Mouse (Mus musculus) hindbrain, embryonic 14.5 days (tissue): Measurements from ENCODE around the gene A230050P20Rik. TPM values are rescaled to one million over a fixed set of nuclear protein-coding genes. Genes with fewer than 3 reads are reported as not detected.

Experiments used
- ATAC-seq: fragments of 200-750 bp; cut with Nextera tagmentation; 2 replicates; pipeline ENCODE4 v1.8.0; 2017; ENCODE audit warnings: moderate number of reproducible peaks, mild to moderate bottlenecking, moderate TSS enrichment, moderate library complexity; ENCODE audit not compliant: low FRiP score
- DNase-seq: peaks from one replicate; pipeline ENCODE4 v3.0.0-alpha.2; 2015; ENCODE audit warnings: low spot score
- H3K27ac ChIP-seq: fragments of 300-500 bp; sonication (generic); 2 replicates; pipeline ENCODE4 v1.5.1; 2014; ENCODE audit warnings: mild to moderate bottlenecking, moderate library complexity
- H3K27me3 ChIP-seq: fragments of 300-500 bp; sonication (generic); 2 replicates; pipeline ENCODE4 v1.6.1; 2014; ENCODE audit warnings: mild to moderate bottlenecking, low read length, mixed read lengths; ENCODE audit not compliant: control insufficient read depth, insufficient read depth
- H3K36me3 ChIP-seq: fragments of 300-500 bp; sonication (generic); replicated peaks from 2 replicates; pipeline ENCODE4 v1.6.1; 2014; ENCODE audit not compliant: control insufficient read depth, insufficient read depth
- H3K4me1 ChIP-seq: fragments of 300-500 bp; sonication (generic); replicated peaks from 2 replicates; pipeline ENCODE4 v1.6.1; 2014; ENCODE audit warnings: antibody characterized with exemption, low read length, mixed read lengths; ENCODE audit not compliant: control insufficient read depth, insufficient read depth
- H3K4me2 ChIP-seq: fragments of 300-500 bp; sonication (generic); replicated peaks from 2 replicates; pipeline ENCODE4 v1.6.1; 2014; ENCODE audit warnings: mild to moderate bottlenecking, moderate library complexity
- H3K4me3 ChIP-seq: fragments of 300-500 bp; sonication (generic); replicated peaks from 2 replicates; pipeline ENCODE4 v1.5.1; 2014; ENCODE audit warnings: mild to moderate bottlenecking, low read length
- H3K9ac ChIP-seq: fragments of 300-500 bp; sonication (generic); 2 replicates; pipeline ENCODE4 v1.6.1; 2014
- H3K9me3 ChIP-seq: fragments of 300-500 bp; sonication (generic); 2 replicates; pipeline ENCODE4 v1.6.1; 2016; ENCODE audit warnings: low read length; ENCODE audit not compliant: control insufficient read depth
- WGBS: fragments of 180-500 bp; shearing (Covaris S2); extraction: QIAGEN DNeasy Blood & Tissue Kit; methylation state at CpG from one replicate; pipeline ENCODE4 v1.1.7; 2014; 5-methylcytosine and 5-hydroxymethylcytosine counted together
- microRNA-seq: library from miRNA; unstranded; fragments of <30 nt; microRNA quantifications from one replicate; pipeline ENCODE4, GENCODE M21; 2016
- polyA plus RNA-seq: library from polyadenylated mRNA; unstranded; fragments of >200 nt; fragmentation: Nextera tagmentation; extraction: Ambion mirVana; gene quantifications from 2 replicates; pipeline ENCODE4 v1.2.1, GENCODE M21; 2014

The A230050P20Rik gene
- polyA plus RNA-seq, 1 experiment from 2014 or later, result 6.9 TPM

DNA sequence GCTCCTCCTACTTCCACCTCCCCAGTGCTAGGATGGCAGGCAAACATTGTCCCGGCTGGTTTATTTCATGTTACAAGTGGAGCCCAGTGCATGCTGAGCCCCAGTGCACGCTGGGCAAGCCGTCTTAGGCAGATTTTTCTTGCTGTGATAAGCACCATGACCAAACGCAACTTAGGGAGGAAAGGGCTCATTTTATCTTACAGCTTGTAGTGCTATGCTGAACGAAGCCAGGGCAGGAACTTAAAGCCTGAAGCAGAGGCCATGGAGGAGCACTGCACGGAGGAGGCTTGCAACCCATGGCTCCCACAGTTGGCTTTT, 33.7 kb downstream of the A230050P20Rik start:
- no peak overlapping the region for H3K4me3 ChIP-seq
- H3K36me3 ChIP-seq, result peaks cover 26% of the 10 kb centered on the region
- no peak overlapping the region for H3K9ac ChIP-seq
- no peaks in the 10 kb centered on the region for H3K27me3 ChIP-seq
- ATAC-seq, result no peak
- H3K27ac ChIP-seq, result no peak overlapping the region
- 42% methylated on average over 6 of the region's 6 CpGs for WGBS
- no peaks in the 10 kb centered on the region for H3K9me3 ChIP-seq
- no peak for DNase-seq
- peaks cover 7% of the 10 kb centered on the region for H3K4me1 ChIP-seq
- no peak overlapping the region for H3K4me2 ChIP-seq

DNA sequence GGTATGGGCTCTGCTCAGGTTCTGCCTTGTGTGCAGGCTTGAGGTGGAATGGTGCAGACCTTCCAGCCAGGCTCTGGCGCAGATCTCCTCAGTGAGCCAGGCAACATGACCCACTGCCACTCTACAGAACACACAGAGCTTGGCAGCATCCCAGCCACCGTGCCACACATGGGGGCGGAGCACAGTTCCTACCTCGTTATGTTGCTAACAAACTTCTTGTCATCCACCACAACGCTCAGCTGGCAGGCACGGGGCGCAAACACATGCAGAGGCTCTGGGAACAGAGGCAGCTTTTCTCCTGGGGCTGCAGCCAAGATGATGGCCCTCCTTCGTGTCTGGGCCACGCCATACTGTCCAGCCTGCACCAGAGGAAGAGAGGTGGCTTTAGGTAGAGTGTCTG, 41.5 kb downstream of the A230050P20Rik start:
- Histone ChIP-seq H3K4me3 (no peak overlapping the region), H3K27me3 (no peaks in the 10 kb centered on the region), H3K9ac (no peak overlapping the region), H3K9me3 (no peaks in the 10 kb centered on the region), H3K36me3 (peaks cover 100% of the 10 kb centered on the region), H3K4me1 (no peaks in the 10 kb centered on the region), H3K4me2 (no peak overlapping the region), H3K27ac (no peak overlapping the region)
- DNase-seq (no peak), ATAC-seq (no peak)
- 90% methylated on average over 9 of the region's 9 CpGs for WGBS

DNA sequence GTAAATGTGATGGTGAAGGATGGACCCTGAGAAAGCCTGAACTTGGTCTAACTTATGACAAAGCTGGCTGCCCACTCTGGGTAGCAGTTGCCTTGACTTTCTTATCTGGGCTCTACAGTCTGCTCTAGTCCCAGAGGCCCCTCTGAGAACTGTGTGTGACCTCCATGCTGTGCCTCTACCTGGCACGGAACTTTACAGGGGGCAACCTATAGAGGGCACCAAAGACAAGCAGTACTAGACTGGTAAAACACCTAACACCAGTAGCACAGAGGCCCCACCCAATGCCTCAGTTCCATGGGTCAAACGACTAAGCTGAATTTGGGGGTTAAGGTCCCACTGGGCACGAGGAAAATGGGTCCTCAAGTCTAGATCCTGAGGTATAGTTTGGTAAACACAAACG, 47.7 kb downstream of the A230050P20Rik start:
- Histone ChIP-seq H3K27ac (no peak overlapping the region), H3K9ac (no peak overlapping the region), H3K9me3 (no peaks in the 10 kb centered on the region), H3K4me3 (no peak overlapping the region), H3K4me2 (no peak overlapping the region), H3K36me3 (peaks cover 100% of the 10 kb centered on the region), H3K27me3 (no peaks in the 10 kb centered on the region), H3K4me1 (no peaks in the 10 kb centered on the region)
- no peak for DNase-seq
- 82% methylated on average over 4 of the region's 4 CpGs for WGBS
- no peak for ATAC-seq

DNA sequence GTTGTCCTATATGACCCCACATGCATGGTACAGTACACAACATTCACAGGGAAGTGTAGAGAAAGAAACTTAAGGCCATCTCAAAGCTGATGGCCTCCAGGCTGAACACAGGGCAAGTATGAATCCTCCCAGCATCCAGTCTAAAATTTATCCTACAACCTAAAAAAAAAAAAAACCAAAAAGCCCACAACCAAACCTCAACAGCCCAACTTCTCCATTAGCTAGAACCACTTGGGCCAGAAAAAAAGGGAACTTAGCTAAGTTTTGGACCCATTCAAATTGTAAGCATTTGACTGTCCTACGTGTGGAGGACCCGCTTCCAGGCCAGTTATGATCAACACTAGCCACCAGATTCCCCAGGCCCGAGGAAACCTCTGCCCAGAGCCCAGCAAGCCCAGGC, 54.8 kb downstream of the A230050P20Rik start:
- 95% methylated on average over 3 of the region's 3 CpGs for WGBS
- DNase-seq (no peak), ATAC-seq (no peak)
- peaks cover 99% of the 10 kb centered on the region for H3K36me3 ChIP-seq
- H3K9me3 ChIP-seq, result no peaks in the 10 kb centered on the region
- no peak overlapping the region for H3K4me3 ChIP-seq
- no peak overlapping the region for H3K9ac ChIP-seq
- H3K27me3 ChIP-seq, result no peaks in the 10 kb centered on the region
- no peaks in the 10 kb centered on the region for H3K4me1 ChIP-seq
- H3K27ac ChIP-seq, result no peak overlapping the region
- H3K4me2 ChIP-seq, result no peak overlapping the region

Small RNA genes lying within 50 kb of the gene (microRNA-seq; reads per million reads assigned to microRNA genes)
- 0.48 reads per million for gene Mir7081

Other genes with a start within 250 kb of the A230050P20Rik start
- gene Ubl5, start 225.8 kb upstream of the A230050P20Rik start, polyA plus RNA-seq, result 414 and 480 TPM in 2 replicates
- 10.2 and 10.5 TPM in 2 replicates for gene Fbxl12, start 223.9 kb upstream of the A230050P20Rik start, polyA plus RNA-seq
- 64.5 and 64.6 TPM in 2 replicates for gene Pin1, start 216.5 kb upstream of the A230050P20Rik start, polyA plus RNA-seq
- gene Olfm2, start 122.3 kb upstream of the A230050P20Rik start, polyA plus RNA-seq, result 185 and 207 TPM in 2 replicates
- gene Col5a3, start 53.6 kb upstream of the A230050P20Rik start, polyA plus RNA-seq, result 0.66 and 0.74 TPM in 2 replicates
- gene Rdh8, start 50.1 kb upstream of the A230050P20Rik start, polyA plus RNA-seq, result not detected in 2 replicates
- gene Angptl6, start 11.1 kb downstream of the A230050P20Rik start, polyA plus RNA-seq, result 11.8 and 12.8 TPM in 2 replicates
- gene Ppan, start 19.5 kb downstream of the A230050P20Rik start, polyA plus RNA-seq, result 39.5 and 40.5 TPM in 2 replicates
- gene Eif3g, start 30.0 kb downstream of the A230050P20Rik start, polyA plus RNA-seq, result 216 and 231 TPM in 2 replicates
- 37.8 and 41.1 TPM in 2 replicates for gene Dnmt1, start 91.2 kb downstream of the A230050P20Rik start, polyA plus RNA-seq
- gene S1pr2, start 108.1 kb downstream of the A230050P20Rik start, polyA plus RNA-seq, result 8.6 and 8.8 TPM in 2 replicates
- gene Mrpl4, start 134.1 kb downstream of the A230050P20Rik start, polyA plus RNA-seq, result 97.3 and 102 TPM in 2 replicates
- gene Icam1, start 147.3 kb downstream of the A230050P20Rik start, polyA plus RNA-seq, result 3.6 and 3.8 TPM in 2 replicates
- gene Icam4, start 160.7 kb downstream of the A230050P20Rik start, polyA plus RNA-seq, result 0.31 TPM in 1 of 2 replicates, not detected in the other
- 1.6 and 1.9 TPM in 2 replicates for gene Icam5, start 163.4 kb downstream of the A230050P20Rik start, polyA plus RNA-seq
- gene Zglp1, start 198.5 kb downstream of the A230050P20Rik start, polyA plus RNA-seq, result 1.0 and 2.0 TPM in 2 replicates
- gene Gm49373, start 204.5 kb downstream of the A230050P20Rik start, polyA plus RNA-seq, result 1.2 and 2.4 TPM in 2 replicates
- gene Fdx1l, start 205.0 kb downstream of the A230050P20Rik start, polyA plus RNA-seq, result 67.0 and 72.0 TPM in 2 replicates
- 0.95 and 1.6 TPM in 2 replicates for gene Gm38431, start 223.4 kb downstream of the A230050P20Rik start, polyA plus RNA-seq
- gene Raver1, start 223.4 kb downstream of the A230050P20Rik start, polyA plus RNA-seq, result 35.2 and 37.6 TPM in 2 replicates